Mouse (Mus musculus): ENCODE measurements around the gene Pef1.

Gene Pef1

DNA sequence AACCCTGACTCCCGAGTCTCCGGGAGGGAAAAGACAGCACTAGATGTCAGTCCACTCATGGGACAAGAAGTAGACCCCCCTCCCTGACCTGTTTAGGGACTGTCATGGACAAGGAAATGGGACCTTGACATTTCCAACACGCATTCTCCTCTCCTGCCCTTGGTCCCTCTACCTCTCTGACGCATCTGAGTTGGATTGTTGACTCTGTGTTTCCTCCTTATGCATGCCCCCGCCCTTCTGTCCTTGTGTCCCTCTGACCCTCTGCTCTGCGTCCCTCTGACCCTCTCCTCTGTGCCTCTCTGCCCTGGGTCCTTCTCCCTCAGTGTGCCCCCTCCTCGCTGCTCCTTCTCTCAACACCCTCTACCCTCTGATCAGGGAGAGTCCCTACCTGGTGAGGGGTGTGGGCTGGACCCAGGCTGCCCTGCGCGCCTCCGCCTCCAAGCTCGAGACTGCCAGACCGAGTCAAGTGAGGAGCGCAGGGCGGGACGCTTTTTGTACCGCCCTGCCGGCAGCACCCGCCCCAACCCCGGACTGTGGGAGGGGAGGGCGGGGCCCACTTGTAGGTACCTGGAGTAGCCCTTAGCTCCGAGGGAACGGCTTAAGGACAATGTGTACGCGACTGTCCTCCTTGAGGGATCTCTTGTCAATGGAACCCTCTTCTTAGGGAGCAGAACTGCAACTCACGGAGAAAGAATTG, 72.1 kb downstream of the Pef1 start:
- peak; percentile 61 for DNase-seq (ENCODE audit: extremely low spot score)

DNA sequence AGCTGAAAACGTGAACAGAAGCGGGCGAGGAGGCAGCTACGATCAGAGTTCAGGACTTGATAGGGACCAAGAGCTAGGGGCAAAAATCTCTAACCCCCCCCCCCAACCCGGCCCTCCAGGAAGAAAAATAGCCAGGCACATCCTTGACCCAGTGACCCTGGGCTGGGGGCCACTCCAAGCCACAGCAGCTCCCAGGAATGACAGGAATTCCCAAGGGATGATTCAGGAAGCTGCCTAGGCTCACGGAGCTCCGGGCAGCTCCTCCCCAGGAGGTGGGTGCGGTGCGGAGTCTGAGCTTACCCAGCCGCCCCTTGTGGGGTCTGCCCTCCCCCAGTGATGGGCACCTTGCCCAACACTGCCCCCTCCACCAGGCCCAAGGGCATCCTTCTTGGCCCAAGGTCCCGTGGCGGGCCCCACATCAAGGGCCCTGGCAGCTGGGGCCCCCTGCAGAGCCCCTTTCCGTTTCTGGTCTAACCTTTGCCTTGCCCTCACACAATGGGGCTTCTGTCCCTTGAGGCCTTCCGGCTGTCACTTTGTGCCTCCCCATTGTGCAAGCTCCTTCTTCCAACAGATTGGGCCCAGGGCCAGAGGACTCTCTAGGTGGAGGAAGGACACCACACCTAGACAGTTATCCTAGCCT, 72.8 kb downstream of the Pef1 start, which contains the start of gene Tinagl1:
TSS of gene Tinagl1 (minus strand) at position 51 of the 640 bp plus-strand sequence.
- DNase-seq (ENCODE audit: extremely low spot score), result peak; percentile 42

DNA sequence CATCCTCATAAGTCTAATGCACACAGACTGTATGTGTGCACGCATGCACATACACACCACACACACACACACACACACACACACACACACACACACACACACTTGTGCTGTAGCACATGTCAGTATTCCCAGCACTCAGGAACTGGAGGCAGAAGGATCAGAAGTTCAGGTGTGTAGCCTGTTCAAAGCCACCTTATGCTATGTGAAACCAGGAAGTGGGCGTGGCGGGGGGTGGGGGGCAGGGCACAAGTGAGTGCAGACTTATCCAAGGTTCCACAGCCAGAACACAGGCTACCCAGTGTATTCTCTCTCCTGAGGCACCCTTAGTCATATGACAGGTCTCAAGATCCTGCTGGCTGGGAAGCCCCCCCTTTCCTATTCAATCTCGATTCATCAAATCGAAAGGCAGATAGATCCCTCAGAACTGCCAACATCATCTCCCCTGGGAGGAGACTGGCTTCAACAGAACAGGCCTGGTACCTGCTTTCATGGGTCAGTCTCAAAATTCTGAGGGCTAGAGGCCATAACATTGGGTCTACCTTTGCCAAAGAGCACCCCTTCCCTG, 73.9 kb downstream of the Pef1 start:
- no peak for DNase-seq (ENCODE audit: extremely low spot score)

DNA sequence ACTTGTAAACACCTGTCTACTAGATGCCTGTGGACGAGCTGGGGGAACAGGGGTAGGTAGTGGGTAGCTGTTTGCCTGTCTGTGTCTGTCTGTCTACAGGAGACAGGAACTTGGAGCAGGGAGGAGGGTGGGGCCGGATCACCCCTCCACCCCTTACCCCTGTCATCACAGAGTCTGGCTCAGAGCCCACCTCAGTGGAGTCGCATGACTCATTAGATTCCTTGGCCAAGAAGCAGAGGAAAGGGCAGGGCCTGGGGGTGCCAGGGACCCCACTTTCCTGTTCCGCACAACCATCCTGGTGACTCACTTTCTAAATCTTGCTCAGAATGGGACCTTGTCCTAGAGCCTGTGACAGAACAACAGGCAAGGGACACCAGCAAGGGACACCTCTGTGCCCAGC, 74.7 kb downstream of the Pef1 start:
- no peak for DNase-seq (ENCODE audit: extremely low spot score)

DNA sequence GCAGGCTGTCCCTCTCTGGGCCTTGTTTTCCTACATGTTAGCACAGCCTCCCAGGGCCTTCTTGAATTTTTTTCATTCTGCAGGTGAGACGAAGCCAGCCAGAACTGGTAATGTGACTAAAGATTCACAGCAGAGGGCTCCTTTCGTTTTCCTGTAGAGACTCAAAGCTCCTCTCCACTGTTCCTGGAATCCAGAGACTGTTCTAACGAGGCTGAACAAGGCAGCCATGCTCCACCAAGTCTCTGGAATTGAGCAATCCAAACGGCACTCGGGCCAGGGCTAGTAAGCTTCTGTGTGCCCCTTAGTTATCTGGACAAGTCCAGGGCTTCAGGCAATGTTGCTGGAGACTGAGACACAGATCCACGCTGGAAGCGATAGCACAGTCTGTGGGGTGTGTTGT, 75.2 kb downstream of the Pef1 start:
- DNase-seq (ENCODE audit: extremely low spot score), result no peak

Data from embryo, embryonic 9.5 days (tissue).